Mouse (Mus musculus): ENCODE data around the gene Plppr3.

GRCm38 (mm10) chr10:79896306-79896705 lies 21.9 kb upstream of the Plppr3 start:
- TF ChIP-seq CTCF (IDR thresholded peaks at IDR 0.05; ENCODE audit: low read depth) (no peak), EP300 (IDR thresholded peaks at IDR 0.05; ENCODE audit: low read depth) (no peak)
